Mouse (Mus musculus): ENCODE data around the gene Traf3.

GRCm38 (mm10) chr12:111149495-111150235 is 16.5 kb upstream of the Traf3 start:
- TF ChIP-seq CTCF (IDR thresholded peaks at IDR 0.05; ENCODE audit: borderline replicate concordance, insufficient read depth, low read depth, low read length): no peak
- TF ChIP-seq POLR2A (IDR thresholded peaks at IDR 0.05; ENCODE audit: borderline replicate concordance, insufficient read depth, low read length): no peak

Measured in cerebellum, adult 2 months (tissue).